Mouse (Mus musculus): ENCODE measurements at regions not wholly inside any gene's neighbourhood (a gene's known extent, or its start where the extent isn't known, plus 50 kb on each side); places are given as distances from the start of the nearest gene placed in this dataset.

GRCm38 (mm10) chr14:71229955-71230354 lies 630.3 kb upstream of the Fam160b2 start:
- H3K9me3 ChIP-seq (ENCODE audit: low read length): no peaks in the 10 kb centered on the region
- H3K4me2 ChIP-seq (ENCODE audit: low read depth, low read length, poor library complexity, severe bottlenecking): no peak overlapping the region
- H3K36me3 ChIP-seq (ENCODE audit: insufficient read depth, low read length): no peaks in the 10 kb centered on the region
- no peak for DNase-seq (ENCODE audit: low spot score)
- no peaks in the 10 kb centered on the region for H3K27me3 ChIP-seq (ENCODE audit: insufficient read depth, low read length)
- no peak overlapping the region for H3K4me3 ChIP-seq (ENCODE audit: low read depth, low read length)
- H3K4me1 ChIP-seq (ENCODE audit: insufficient read depth, low read length): no peaks in the 10 kb centered on the region
- 95% methylated on average over 2 of the region's 2 CpGs for WGBS
- no peak overlapping the region for H3K27ac ChIP-seq (ENCODE audit: low read depth, low read length)
- TF ChIP-seq CTCF (IDR thresholded peaks at IDR 0.05): no peak
- no peak overlapping the region for H3K9ac ChIP-seq (replicated peaks; ENCODE audit: low read length, poor library complexity, severe bottlenecking)
- no peak for ATAC-seq (ENCODE audit: low FRiP score)

- Histone ChIP-seq H3K27me3 (ENCODE audit: insufficient read depth, low read length) (no peaks in the 10 kb centered on the region), H3K27ac (ENCODE audit: low read depth, low read length) (no peak overlapping the region), H3K9ac (replicated peaks; ENCODE audit: low read length, poor library complexity, severe bottlenecking) (no peak overlapping the region), H3K9me3 (ENCODE audit: low read length) (no peaks in the 10 kb centered on the region), H3K4me2 (ENCODE audit: low read depth, low read length, poor library complexity, severe bottlenecking) (no peak overlapping the region), H3K4me1 (ENCODE audit: insufficient read depth, low read length) (no peaks in the 10 kb centered on the region), H3K36me3 (ENCODE audit: insufficient read depth, low read length) (no peaks in the 10 kb centered on the region), H3K4me3 (ENCODE audit: low read depth, low read length) (no peak overlapping the region)
- 83% methylated on average over 8 of the region's 8 CpGs for WGBS
- no peak for TF ChIP-seq CTCF (IDR thresholded peaks at IDR 0.05)
- no peak for DNase-seq (ENCODE audit: low spot score)
- no peak for ATAC-seq (ENCODE audit: low FRiP score)
Measured at GRCm38 (mm10) chr14:71228894-71229446, 629.3 kb upstream of the Fam160b2 start.

DNA sequence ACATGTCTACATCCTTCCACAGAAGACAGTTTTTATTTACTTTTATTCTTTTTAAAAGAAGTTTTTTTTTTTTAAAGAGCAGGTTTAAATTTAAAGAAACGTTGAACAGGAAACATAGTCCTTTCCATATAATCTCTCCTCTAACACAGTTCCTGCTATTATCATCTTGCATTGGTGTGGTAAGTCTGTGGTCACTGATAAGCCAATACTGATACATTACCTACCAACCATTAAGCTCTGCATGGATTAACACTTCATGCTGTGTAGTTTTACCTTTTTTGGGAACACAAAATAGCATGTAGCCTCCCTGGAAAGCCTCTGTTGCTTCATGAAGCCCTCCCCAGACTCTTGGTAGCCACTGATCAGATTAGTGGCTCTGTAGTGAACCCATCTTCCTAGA lies 617.4 kb upstream of the Fam160b2 start:
- ATAC-seq (ENCODE audit: low FRiP score): no peak
- WGBS: 79% methylated on average over 1 of the region's 1 CpGs
- H3K27me3 ChIP-seq (ENCODE audit: insufficient read depth, low read length): no peaks in the 10 kb centered on the region
- no peak for DNase-seq (ENCODE audit: low spot score)
- no peaks in the 10 kb centered on the region for H3K36me3 ChIP-seq (ENCODE audit: insufficient read depth, low read length)
- no peak overlapping the region for H3K4me2 ChIP-seq (ENCODE audit: low read depth, low read length, poor library complexity, severe bottlenecking)
- TF ChIP-seq CTCF (IDR thresholded peaks at IDR 0.05): no peak
- no peaks in the 10 kb centered on the region for H3K4me1 ChIP-seq (ENCODE audit: insufficient read depth, low read length)
- H3K9ac ChIP-seq (replicated peaks; ENCODE audit: low read length, poor library complexity, severe bottlenecking): no peak overlapping the region
- no peak overlapping the region for H3K27ac ChIP-seq (ENCODE audit: low read depth, low read length)
- no peak overlapping the region for H3K4me3 ChIP-seq (ENCODE audit: low read depth, low read length)
- H3K9me3 ChIP-seq (ENCODE audit: low read length): no peaks in the 10 kb centered on the region

DNA sequence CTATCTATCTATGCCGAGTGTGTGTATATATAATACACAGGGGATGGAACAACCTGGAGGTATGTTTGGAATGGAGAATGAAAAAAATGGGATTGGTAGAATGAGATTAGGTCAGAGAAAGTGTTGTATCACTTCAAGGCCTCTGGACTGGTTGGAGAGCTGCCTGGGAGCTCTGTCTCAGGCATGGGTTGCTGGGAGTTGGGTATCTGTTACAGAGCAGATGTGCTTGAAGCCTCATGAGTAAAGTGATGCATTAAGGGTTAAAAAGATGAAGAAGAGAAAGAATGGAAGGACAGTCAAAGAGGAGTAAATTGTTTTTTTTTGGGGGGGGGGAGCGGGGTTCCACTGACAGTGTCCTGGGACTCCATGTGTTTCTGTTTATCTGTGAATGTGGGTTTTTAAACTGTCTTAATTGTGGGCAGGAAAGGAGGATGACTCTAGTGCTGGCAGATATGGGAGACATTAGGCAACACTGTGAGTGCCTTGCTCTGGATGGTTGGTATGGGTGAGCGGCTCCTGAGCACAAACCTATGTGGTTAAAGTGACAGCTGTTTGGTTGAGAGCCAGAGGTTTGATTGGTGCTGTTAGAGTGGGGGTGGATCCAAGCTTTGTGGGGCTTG lies 611.8 kb upstream of the Fam160b2 start:
- no peak overlapping the region for H3K4me2 ChIP-seq (ENCODE audit: low read depth, low read length, poor library complexity, severe bottlenecking)
- no peaks in the 10 kb centered on the region for H3K36me3 ChIP-seq (ENCODE audit: insufficient read depth, low read length)
- ATAC-seq (ENCODE audit: low FRiP score): no peak
- DNase-seq (ENCODE audit: low spot score): no peak
- H3K27ac ChIP-seq (ENCODE audit: low read depth, low read length): no peak overlapping the region
- H3K4me1 ChIP-seq (ENCODE audit: insufficient read depth, low read length): no peaks in the 10 kb centered on the region
- no peaks in the 10 kb centered on the region for H3K27me3 ChIP-seq (ENCODE audit: insufficient read depth, low read length)
- no peaks in the 10 kb centered on the region for H3K9me3 ChIP-seq (ENCODE audit: low read length)
- 92% methylated on average over 3 of the region's 3 CpGs for WGBS
- no peak overlapping the region for H3K9ac ChIP-seq (replicated peaks; ENCODE audit: low read length, poor library complexity, severe bottlenecking)
- no peak for TF ChIP-seq CTCF (IDR thresholded peaks at IDR 0.05)
- no peak overlapping the region for H3K4me3 ChIP-seq (ENCODE audit: low read depth, low read length)

- WGBS: 59% methylated on average over 6 of the region's 6 CpGs
- DNase-seq (ENCODE audit: low spot score) (no peak), ATAC-seq (ENCODE audit: low FRiP score) (no peak)
Measured at GRCm38 (mm10) chr14:71203459-71203858, 603.8 kb upstream of the Fam160b2 start.

GRCm38 (mm10) chr14:71200917-71201316 lies 601.3 kb upstream of the Fam160b2 start:
- Histone ChIP-seq H3K36me3 (ENCODE audit: insufficient read depth, low read length) (no peaks in the 10 kb centered on the region), H3K9ac (replicated peaks; ENCODE audit: low read length, poor library complexity, severe bottlenecking) (no peak overlapping the region), H3K4me1 (ENCODE audit: insufficient read depth, low read length) (no peaks in the 10 kb centered on the region), H3K27ac (ENCODE audit: low read depth, low read length) (no peak overlapping the region), H3K4me2 (ENCODE audit: low read depth, low read length, poor library complexity, severe bottlenecking) (no peak overlapping the region), H3K27me3 (ENCODE audit: insufficient read depth, low read length) (no peaks in the 10 kb centered on the region), H3K4me3 (ENCODE audit: low read depth, low read length) (no peak overlapping the region), H3K9me3 (ENCODE audit: low read length) (no peaks in the 10 kb centered on the region)
- WGBS: 100% methylated on average over 1 of the region's 1 CpGs
- TF ChIP-seq CTCF (IDR thresholded peaks at IDR 0.05): no peak
- DNase-seq (ENCODE audit: low spot score): no peak
- ATAC-seq (ENCODE audit: low FRiP score): no peak

More at GRCm38 (mm10) chr14:71203459-71203858, 603.8 kb upstream of the Fam160b2 start:
- no peak for TF ChIP-seq CTCF (IDR thresholded peaks at IDR 0.05)
- Histone ChIP-seq H3K9ac (replicated peaks; ENCODE audit: low read length, poor library complexity, severe bottlenecking) (no peak overlapping the region), H3K27ac (ENCODE audit: low read depth, low read length) (no peak overlapping the region), H3K4me3 (ENCODE audit: low read depth, low read length) (no peak overlapping the region), H3K4me2 (ENCODE audit: low read depth, low read length, poor library complexity, severe bottlenecking) (no peak overlapping the region), H3K27me3 (ENCODE audit: insufficient read depth, low read length) (no peaks in the 10 kb centered on the region), H3K4me1 (ENCODE audit: insufficient read depth, low read length) (no peaks in the 10 kb centered on the region), H3K9me3 (ENCODE audit: low read length) (no peaks in the 10 kb centered on the region), H3K36me3 (ENCODE audit: insufficient read depth, low read length) (no peaks in the 10 kb centered on the region)

All from midbrain, postnatal 0 days (tissue).